Mouse (Mus musculus) liver, embryonic 13.5 days (tissue): ENCODE results near the gene Tnfrsf25. TPM values are rescaled to one million over a fixed set of nuclear protein-coding genes. Genes with fewer than 3 reads are reported as not detected.

ENCODE experiments used
- ATAC-seq: fragments of 200-750 bp; cut with Nextera tagmentation; 2 replicates; pipeline ENCODE4 v1.8.0; 2017; ENCODE audit warnings: low read depth, mild to moderate bottlenecking, moderate number of reproducible peaks, moderate library complexity
- DNase-seq: peaks from one replicate; pipeline ENCODE4 v3.0.0; 2022
- H3K27ac ChIP-seq: fragments of 300-500 bp; sonication (generic); 2 replicates; pipeline ENCODE4 v1.5.1; 2015; ENCODE audit warnings: moderate library complexity, mild to moderate bottlenecking, inconsistent platforms
- H3K27me3 ChIP-seq: fragments of 300-500 bp; sonication (generic); 2 replicates; pipeline ENCODE4 v1.6.1; 2015; ENCODE audit warnings: mild to moderate bottlenecking, inconsistent platforms
- H3K36me3 ChIP-seq: fragments of 300-500 bp; sonication (generic); 2 replicates; pipeline ENCODE4 v1.6.1; 2015; ENCODE audit warnings: mild to moderate bottlenecking, inconsistent platforms
- H3K4me1 ChIP-seq: fragments of 300-500 bp; sonication (generic); replicated peaks from 2 replicates; pipeline ENCODE4 v1.6.1; 2015; ENCODE audit warnings: inconsistent platforms
- H3K4me2 ChIP-seq: fragments of 300-500 bp; sonication (generic); 2 replicates; pipeline ENCODE4 v1.6.1; 2015; ENCODE audit warnings: inconsistent platforms, mild to moderate bottlenecking, moderate library complexity
- H3K4me3 ChIP-seq: fragments of 300-500 bp; sonication (generic); replicated peaks from 2 replicates; pipeline ENCODE4 v1.5.1; 2015; ENCODE audit warnings: mild to moderate bottlenecking, inconsistent platforms
- H3K9ac ChIP-seq: fragments of 300-500 bp; sonication (generic); 2 replicates; pipeline ENCODE4 v1.6.1; 2015; ENCODE audit warnings: mild to moderate bottlenecking, inconsistent platforms
- H3K9me3 ChIP-seq: fragments of 300-500 bp; sonication (generic); replicated peaks from 2 replicates; pipeline ENCODE4 v1.6.1; 2016; ENCODE audit warnings: inconsistent platforms
- WGBS: fragments of 180-500 bp; shearing (Covaris S2); methylation state at CpG from one replicate; pipeline ENCODE4 v1.1.7; 2015; ENCODE audit not compliant: insufficient replicate concordance; 5-methylcytosine and 5-hydroxymethylcytosine counted together
- polyA plus RNA-seq: library from polyadenylated mRNA; unstranded; fragments of >200 nt; fragmentation: Nextera tagmentation; extraction: Ambion mirVana; gene quantifications from 2 replicates; pipeline ENCODE4 v1.2.1, GENCODE M21; 2015

Gene Tnfrsf25
- polyA plus RNA-seq, 1 experiment from 2014 or later = 0.37 TPM

DNA sequence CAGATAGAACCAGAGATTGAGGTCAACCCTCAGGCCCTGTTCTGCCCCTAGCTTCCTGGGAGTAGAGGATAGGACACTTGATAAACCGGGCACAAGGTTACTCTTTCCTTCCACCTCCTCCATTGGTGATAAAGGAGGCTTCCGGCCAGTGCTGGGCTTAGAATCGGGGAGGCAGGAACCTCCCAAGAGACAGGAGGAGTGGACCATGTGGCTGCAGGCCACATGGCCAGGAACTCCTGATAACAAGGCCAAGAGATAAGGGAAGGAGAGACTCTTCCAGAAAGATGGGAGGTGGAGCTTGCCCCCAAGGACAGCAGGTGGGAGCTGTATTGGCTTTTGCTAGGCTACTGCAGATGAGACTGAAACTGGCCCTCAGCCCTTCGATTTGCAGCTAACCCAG, 34.8 kb downstream of the Tnfrsf25 start:
- H3K27ac ChIP-seq = no peak overlapping the region
- no peak for DNase-seq
- H3K4me3 ChIP-seq = no peak overlapping the region
- 38% methylated on average over 4 of the region's 4 CpGs for WGBS
- no peak for ATAC-seq
- peaks cover 68% of the 10 kb centered on the region for H3K27me3 ChIP-seq
- H3K9ac ChIP-seq = no peak overlapping the region
- H3K4me1 ChIP-seq = peaks cover 49% of the 10 kb centered on the region
- no peak overlapping the region for H3K4me2 ChIP-seq
- H3K36me3 ChIP-seq = no peaks in the 10 kb centered on the region
- no peaks in the 10 kb centered on the region for H3K9me3 ChIP-seq

- Histone ChIP-seq H3K36me3 (no peaks in the 10 kb centered on the region), H3K27ac (no peak overlapping the region), H3K27me3 (peaks cover 70% of the 10 kb centered on the region), H3K4me2 (peak overlapping the region; percentile 81), H3K4me1 (peaks cover 43% of the 10 kb centered on the region), H3K9ac (peak overlapping the region; percentile 60; the same call in 1 of the 2 replicates), H3K4me3 (peak overlapping the region; percentile 61), H3K9me3 (no peaks in the 10 kb centered on the region)
- peak; percentile 39 for ATAC-seq
- no peak for DNase-seq
- WGBS = 11% methylated on average over 7 of the region's 7 CpGs
These were observed 35.8 kb downstream of the Tnfrsf25 start for GRCm38 (mm10) chr4:152151451-152151965.

DNA sequence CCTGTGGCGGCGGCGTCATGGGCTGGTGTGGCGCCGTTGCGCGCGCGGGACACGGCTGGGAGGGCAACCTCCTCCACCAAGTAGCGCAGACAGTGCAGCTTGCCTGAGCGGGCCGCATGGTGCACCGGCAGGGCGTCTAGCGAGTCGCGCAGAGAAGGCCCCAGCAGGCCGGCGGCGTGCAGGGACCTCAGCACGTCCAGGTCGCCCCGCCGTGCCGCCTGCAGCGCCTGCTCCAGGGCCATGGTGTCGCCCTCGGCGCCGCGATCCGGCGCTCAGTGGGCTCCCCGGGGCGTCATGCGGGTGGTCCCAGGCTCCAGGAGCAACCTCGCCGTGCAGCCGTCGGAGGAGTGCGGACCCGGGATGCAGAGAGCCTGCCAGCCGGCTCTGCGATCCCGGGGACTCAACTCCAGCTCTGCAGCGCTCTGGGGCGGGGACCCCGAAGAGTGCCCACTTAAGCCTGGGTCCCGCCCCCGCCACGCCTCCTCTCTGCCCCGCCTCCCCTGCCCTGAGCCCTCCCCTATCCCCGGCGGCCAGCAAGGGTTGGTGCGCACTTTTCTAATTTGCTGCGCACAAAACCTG, 36.3 kb downstream of the Tnfrsf25 start, which contains the start of gene Espn:
Espn (minus strand) TSS at position 406 of the 579 bp plus-strand sequence.
- Histone ChIP-seq H3K27ac (no peak within 1 kb of the TSS), H3K36me3 (no peaks in the 10 kb centered on the region), H3K4me1 (peaks cover 43% of the 10 kb centered on the region), H3K9me3 (no peaks in the 10 kb centered on the region), H3K27me3 (peaks cover 69% of the 10 kb centered on the region), H3K4me3 (peak within 1 kb of the TSS; percentile 61), H3K4me2 (peak within 1 kb of the TSS; percentile 81), H3K9ac (peak within 1 kb of the TSS; percentile 60)
- ATAC-seq (peak; percentile 75), DNase-seq (peak; percentile 46)
- WGBS = 1% methylated on average over 57 of the region's 57 CpGs

DNA sequence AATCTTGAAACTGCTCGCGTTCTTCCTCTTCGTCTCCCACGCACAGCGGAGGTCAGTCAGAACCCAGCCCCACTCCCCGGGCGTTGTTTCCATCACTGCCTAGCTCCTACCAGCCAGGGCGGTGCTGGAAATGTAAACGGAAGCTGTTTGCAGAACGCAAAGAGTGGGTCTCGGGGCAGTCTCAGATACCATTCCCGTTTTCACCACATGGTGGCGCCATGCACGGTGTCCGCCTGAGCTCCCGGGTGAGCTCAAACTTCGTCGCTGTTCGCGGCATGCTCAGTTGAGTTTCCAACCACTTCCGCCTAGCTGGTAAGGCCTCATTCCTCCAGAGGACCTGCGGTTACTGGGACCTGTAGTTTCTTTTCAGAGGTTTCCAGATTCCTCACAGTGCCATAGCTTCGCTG, 38.0 kb downstream of the Tnfrsf25 start:
- no peaks in the 10 kb centered on the region for H3K36me3 ChIP-seq
- peaks cover 77% of the 10 kb centered on the region for H3K27me3 ChIP-seq
- peak; percentile 33 for ATAC-seq
- peak; percentile 71 for DNase-seq
- under 1% methylated on average over 23 of the region's 23 CpGs for WGBS
- H3K9ac ChIP-seq = no peak overlapping the region
- peaks cover 53% of the 10 kb centered on the region for H3K4me1 ChIP-seq
- H3K4me2 ChIP-seq = peak overlapping the region; percentile 60
- peak overlapping the region; percentile 37 for H3K4me3 ChIP-seq
- no peaks in the 10 kb centered on the region for H3K9me3 ChIP-seq
- H3K27ac ChIP-seq = no peak overlapping the region

DNA sequence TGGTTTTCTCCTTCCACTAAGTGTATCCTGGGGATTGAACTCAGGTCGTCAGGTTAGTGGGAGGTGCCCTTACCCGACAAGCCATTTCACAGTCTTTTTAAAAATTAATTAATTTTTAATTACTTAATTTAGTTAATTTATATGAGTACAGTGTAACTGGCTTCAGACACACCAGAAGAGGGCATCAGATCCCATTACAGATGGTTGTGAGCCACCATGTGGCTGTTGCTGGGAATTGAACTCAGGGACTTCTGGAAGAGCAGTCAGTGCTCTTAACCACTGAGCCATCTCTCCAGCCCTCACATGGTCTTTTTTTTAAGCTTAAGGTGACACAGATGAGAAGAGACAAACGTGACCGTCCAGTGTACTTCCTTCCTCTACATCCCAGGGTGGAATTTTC, 39.3 kb downstream of the Tnfrsf25 start:
- H3K4me3 ChIP-seq = no peak overlapping the region
- no peaks in the 10 kb centered on the region for H3K9me3 ChIP-seq
- H3K4me1 ChIP-seq = peaks cover 63% of the 10 kb centered on the region
- ATAC-seq (no peak), DNase-seq (no peak)
- H3K9ac ChIP-seq = no peak overlapping the region
- H3K4me2 ChIP-seq = no peak overlapping the region
- 50% methylated on average over 4 of the region's 4 CpGs for WGBS
- H3K27ac ChIP-seq = no peak overlapping the region
- peaks cover 78% of the 10 kb centered on the region for H3K27me3 ChIP-seq
- H3K36me3 ChIP-seq = no peaks in the 10 kb centered on the region

DNA sequence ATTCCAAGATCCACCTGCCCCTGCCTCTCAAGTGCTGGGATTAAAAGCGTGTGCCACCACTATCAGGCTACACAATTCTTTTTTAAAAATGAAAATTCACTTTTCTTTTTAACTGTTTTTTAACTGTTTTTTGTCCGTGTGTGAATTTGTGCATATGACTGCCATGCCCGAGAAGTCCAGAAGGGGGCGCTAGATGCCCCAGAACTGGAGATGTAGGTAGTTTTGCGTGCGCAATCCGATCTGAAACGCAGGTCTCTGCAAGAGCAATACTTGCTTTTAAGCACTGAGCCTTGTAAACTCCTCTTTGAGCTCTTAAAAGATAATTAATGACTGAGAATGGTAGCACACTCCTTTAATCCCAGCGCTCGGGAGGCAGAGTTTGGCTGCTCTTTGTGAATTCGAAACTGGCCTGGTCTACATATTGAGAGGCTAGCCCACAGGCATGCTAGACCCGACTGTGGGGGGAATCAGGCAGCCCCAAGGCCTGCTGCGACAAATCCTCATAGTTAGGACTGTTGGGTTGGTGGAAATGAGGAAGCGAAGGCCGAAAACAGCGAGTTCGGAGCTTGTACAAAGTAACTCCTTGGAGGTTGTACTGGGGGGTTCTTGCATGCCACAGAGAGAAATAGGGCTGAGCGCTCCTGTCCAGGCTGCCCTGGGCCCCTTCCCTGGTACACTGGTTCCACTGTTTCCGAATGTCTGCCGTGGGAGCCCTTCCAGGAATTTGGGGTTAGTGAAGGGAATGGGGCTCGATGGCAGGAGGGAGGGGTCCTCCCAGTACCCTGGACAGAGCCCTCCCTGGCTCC, 42.2 kb downstream of the Tnfrsf25 start:
- Histone ChIP-seq H3K4me2 (peak overlapping the region; percentile 69), H3K36me3 (no peaks in the 10 kb centered on the region), H3K4me3 (peak overlapping the region; percentile 52), H3K4me1 (peaks cover 34% of the 10 kb centered on the region), H3K27ac (no peak overlapping the region), H3K27me3 (peaks cover 79% of the 10 kb centered on the region), H3K9ac (peak overlapping the region; percentile 17; the same call in 1 of the 2 replicates), H3K9me3 (no peaks in the 10 kb centered on the region)
- 12% methylated on average over 21 of the region's 21 CpGs for WGBS
- DNase-seq (peak; percentile 43), ATAC-seq (no peak; the same call in 1 of the 2 replicates)

DNA sequence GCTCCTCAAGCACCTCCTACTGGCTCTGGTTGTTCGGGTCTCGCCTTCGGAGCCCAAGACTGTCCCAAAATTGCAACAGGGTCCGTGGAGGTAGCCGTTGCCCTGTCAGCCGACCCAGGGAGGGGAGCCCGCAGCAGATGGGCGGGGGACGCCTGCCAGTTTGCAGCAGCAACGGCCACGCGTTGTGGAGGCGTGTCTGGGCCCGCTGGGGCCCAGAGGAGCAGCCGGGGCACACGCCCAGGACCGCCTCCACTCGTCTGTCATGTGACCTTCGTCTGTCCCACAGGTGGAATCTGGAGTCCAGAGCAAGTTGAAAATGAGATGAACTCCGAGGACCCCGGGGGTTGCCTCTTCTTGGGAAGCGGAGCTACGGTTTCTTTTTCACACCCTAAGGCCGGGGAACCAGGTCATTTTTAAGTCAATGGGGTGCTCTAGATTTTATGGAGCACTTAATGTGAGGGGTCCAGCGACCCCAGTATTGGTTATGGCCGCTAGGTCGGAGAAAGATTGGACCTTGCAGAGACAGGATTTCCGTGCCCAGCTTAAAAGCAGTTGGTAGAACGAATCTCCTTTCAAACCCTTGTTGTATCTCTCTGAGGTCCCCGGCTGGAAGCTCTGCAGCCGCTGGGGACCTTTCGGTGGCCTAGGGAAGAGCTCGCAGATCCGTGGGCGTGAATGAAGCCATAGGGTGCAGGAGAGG, 43.0 kb downstream of the Tnfrsf25 start, which contains the start of gene Hes2:
Hes2 (plus strand) TSS at position 283 of the 700 bp plus-strand sequence.
- H3K9ac ChIP-seq = peak within 1 kb of the TSS; percentile 17; the same call in 1 of the 2 replicates
- DNase-seq = no peak

GRCm38 (mm10) chr4:152159285-152159678, 43.5 kb downstream of the Tnfrsf25 start:
- Histone ChIP-seq H3K4me3 (peak overlapping the region; percentile 52), H3K27ac (no peak overlapping the region), H3K9ac (no peak overlapping the region), H3K9me3 (no peaks in the 10 kb centered on the region), H3K27me3 (peaks cover 77% of the 10 kb centered on the region), H3K36me3 (no peaks in the 10 kb centered on the region), H3K4me2 (peak overlapping the region; percentile 69), H3K4me1 (peaks cover 22% of the 10 kb centered on the region)
- WGBS = 3% methylated on average over 19 of the region's 19 CpGs
- ATAC-seq (no peak), DNase-seq (no peak)

More for the DNA sequence above, 43.0 kb downstream of the Tnfrsf25 start, which contains the start of gene Hes2:
- Histone ChIP-seq H3K36me3 (no peaks in the 10 kb centered on the region), H3K9me3 (no peaks in the 10 kb centered on the region), H3K4me3 (peak within 1 kb of the TSS; percentile 52), H3K27ac (no peak within 1 kb of the TSS), H3K27me3 (peaks cover 75% of the 10 kb centered on the region), H3K4me2 (peak within 1 kb of the TSS; percentile 69), H3K4me1 (peaks cover 28% of the 10 kb centered on the region)
- ATAC-seq = peak; percentile 52; the same call in 1 of the 2 replicates
- WGBS = 3% methylated on average over 35 of the region's 35 CpGs

- Histone ChIP-seq H3K4me2 (no peak overlapping the region), H3K9me3 (no peaks in the 10 kb centered on the region), H3K9ac (no peak overlapping the region), H3K4me3 (no peak overlapping the region), H3K36me3 (no peaks in the 10 kb centered on the region), H3K27ac (no peak overlapping the region), H3K27me3 (peaks cover 76% of the 10 kb centered on the region), H3K4me1 (peaks cover 19% of the 10 kb centered on the region)
- WGBS = 29% methylated on average over 4 of the region's 4 CpGs
- ATAC-seq = no peak
- DNase-seq = no peak
These were observed 45.0 kb downstream of the Tnfrsf25 start for GRCm38 (mm10) chr4:152160748-152161147.

DNA sequence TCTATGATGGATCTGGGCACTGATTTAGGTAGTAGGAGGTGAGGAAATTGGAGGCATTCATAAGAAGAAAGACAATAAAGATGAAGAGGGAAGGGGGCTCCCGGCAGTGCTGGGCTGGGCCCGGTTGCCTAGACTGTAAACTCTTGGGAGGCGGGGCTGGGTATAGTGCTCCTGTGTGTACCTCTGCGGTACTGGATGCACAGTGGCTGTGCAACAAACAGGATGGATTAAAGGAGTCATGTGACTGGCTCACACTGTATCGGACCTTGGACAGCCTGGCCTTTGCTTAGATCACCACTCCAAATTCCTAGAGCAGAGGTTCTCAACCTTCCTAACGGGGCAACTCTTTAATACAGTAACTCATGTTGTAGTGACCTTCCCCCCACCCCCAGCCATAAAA, 45.9 kb downstream of the Tnfrsf25 start:
- WGBS = 60% methylated on average over 6 of the region's 6 CpGs
- no peaks in the 10 kb centered on the region for H3K36me3 ChIP-seq
- no peak for DNase-seq
- no peak overlapping the region for H3K4me2 ChIP-seq
- H3K27ac ChIP-seq = no peak overlapping the region
- H3K27me3 ChIP-seq = peaks cover 76% of the 10 kb centered on the region
- no peak for ATAC-seq
- H3K4me1 ChIP-seq = peaks cover 19% of the 10 kb centered on the region
- no peak overlapping the region for H3K9ac ChIP-seq
- H3K9me3 ChIP-seq = no peaks in the 10 kb centered on the region
- H3K4me3 ChIP-seq = no peak overlapping the region

GRCm38 (mm10) chr4:152162748-152163147, 47.0 kb downstream of the Tnfrsf25 start:
- Histone ChIP-seq H3K27ac (no peak overlapping the region), H3K4me3 (no peak overlapping the region), H3K27me3 (peaks cover 67% of the 10 kb centered on the region), H3K4me1 (peaks cover 19% of the 10 kb centered on the region), H3K9ac (no peak overlapping the region), H3K9me3 (no peaks in the 10 kb centered on the region), H3K36me3 (no peaks in the 10 kb centered on the region), H3K4me2 (no peak overlapping the region)
- no peak for DNase-seq
- no peak for ATAC-seq
- 58% methylated on average over 2 of the region's 2 CpGs for WGBS
